Mouse (Mus musculus) monocyte, adult 5-6 weeks (primary cell): Measurements from ENCODE around the gene Nhej1. TPM values are rescaled to one million over a fixed set of nuclear protein-coding genes. Genes with fewer than 3 reads are reported as not detected.

Experiments
- ATAC-seq: fragments of 153-309, 156-312 bp; replicated peaks from 2 replicates; pipeline ENCODE4 v1.8.0; 2017; ENCODE audit warnings: mild to moderate bottlenecking; ENCODE audit not compliant: low TSS enrichment, insufficient number of reproducible peaks, severe bottlenecking, poor library complexity, low FRiP score
- total RNA-seq: library from RNA; stranded (forward); fragments of 200-1000, 200-491, 200-594 nt; gene quantifications from 3 replicates; pipeline ENCODE4 v1.2.3, GENCODE M21; 2017

Gene Nhej1
- total RNA-seq, 1 experiment from 2014 or later: 7.4 TPM

DNA sequence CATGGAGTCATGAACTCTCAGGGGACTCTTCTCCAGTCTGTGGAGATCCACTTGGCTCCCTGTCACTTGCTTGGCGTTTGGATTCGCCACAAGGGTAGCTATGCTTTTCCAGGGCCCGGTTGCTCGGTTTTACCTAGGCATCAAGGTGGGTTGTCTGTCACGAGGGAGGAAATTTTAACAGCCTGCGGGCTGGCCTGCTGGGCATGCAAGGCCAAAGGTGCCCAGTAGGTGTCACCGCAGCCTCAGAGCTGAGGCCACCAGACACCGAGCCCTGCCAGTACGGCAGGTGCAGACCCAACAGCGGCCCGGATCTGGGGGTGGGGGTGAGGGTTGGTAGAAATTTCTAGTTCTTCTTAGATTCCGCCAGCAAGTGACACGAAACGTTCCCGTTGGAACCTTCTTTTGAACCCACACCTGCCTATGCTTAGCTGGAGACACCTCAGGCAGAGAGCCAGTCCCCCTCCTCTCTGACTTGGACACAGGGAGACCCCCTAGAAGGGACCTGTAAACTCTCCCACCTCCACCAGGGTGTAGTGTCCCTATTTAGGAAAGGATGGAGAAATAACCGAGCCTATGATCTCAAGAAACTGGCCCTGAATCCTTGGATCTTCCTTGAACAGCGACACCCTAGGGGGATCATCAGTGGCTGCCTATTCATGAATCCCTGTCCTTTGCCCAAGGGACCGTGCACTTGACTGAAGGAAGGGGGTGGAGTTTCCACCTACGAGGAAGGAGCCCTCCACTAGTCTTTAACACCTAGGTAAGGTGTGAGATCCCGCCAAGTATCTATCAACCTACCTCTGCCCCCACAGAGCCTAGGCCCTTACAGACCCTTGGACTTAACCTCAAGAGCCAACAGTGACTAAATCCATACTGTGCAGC is 176.0 kb downstream of the Nhej1 start:
- ATAC-seq: no peak

- no peak for ATAC-seq
These were observed 176.9 kb downstream of the Nhej1 start for GRCm38 (mm10) chr1:74947986-74948670.

- no peak for ATAC-seq
These were observed 183.2 kb downstream of the Nhej1 start for GRCm38 (mm10) chr1:74941651-74942360.

DNA sequence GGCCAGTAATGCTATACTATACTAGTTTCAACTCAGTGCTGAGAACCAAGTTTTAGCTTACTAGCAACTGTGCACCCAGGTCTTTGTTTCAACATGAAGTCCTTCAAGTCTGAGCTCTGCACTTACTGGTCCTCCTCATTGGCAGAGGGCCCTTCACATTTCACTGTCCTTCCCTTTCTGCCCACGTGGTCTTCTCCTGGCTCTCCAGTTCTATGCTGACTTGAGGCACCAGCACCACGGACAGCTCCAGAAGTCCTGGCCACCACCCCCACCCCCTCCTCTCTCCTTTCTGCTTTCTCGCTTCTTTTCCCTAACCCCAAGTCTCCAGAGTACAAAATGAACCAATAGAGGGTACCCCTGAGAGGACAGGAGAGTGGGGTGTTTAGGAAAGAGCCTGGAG is 185.2 kb downstream of the Nhej1 start:
- ATAC-seq: no peak

DNA sequence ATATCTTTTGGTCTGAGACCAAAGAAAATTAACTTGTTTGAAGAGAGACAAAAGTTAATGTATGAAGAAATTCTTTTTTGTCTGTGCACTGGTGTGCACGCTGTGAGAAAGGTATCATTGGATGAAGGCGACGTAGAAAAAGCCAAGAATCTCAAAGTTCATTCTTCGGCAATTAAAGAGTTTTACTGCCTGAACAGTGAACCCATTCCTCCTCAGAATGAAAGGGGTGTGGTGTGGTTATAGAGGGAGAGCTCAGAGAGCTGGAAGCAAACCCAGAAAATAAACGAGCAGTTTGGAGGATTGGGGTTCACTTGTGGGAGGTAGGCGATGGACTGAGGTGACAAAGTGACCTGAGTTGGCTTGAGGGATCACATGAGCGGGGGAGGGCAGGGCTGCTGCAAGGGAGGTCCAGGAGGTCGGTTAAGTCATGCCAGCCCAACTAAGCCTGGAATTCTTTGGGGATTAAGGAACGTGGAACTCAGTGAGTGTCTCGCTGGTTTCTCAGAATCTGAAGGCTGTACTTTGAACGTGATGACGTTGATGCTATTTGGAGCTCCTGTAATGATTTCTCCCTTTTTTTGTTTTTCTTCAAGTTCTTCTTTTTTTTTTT is 188.7 kb downstream of the Nhej1 start:
- no peak for ATAC-seq

DNA sequence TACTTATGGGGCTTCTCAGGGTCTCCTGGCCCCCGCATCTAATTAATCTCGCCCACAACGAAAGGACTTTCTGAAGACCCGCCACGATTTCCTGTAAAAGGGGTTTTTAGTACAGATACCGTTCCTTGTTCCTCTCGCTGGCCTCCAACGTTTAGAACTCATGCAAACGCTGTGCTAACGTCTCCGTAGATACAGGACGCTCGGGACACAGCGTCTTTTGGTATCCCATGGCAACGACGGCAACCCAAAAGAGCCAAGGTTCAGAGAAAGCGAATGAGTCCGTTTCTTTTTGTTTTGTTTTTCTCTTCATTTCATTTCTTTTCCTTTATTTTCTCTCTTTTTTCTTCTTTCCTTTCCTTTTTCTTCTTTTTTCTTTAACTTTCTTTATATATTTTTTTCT is 189.6 kb downstream of the Nhej1 start, which contains the start of gene Cfap65:
Gene Cfap65 (minus strand): TSS at position 198 of the 400 bp plus-strand sequence.
- no peak for ATAC-seq

DNA sequence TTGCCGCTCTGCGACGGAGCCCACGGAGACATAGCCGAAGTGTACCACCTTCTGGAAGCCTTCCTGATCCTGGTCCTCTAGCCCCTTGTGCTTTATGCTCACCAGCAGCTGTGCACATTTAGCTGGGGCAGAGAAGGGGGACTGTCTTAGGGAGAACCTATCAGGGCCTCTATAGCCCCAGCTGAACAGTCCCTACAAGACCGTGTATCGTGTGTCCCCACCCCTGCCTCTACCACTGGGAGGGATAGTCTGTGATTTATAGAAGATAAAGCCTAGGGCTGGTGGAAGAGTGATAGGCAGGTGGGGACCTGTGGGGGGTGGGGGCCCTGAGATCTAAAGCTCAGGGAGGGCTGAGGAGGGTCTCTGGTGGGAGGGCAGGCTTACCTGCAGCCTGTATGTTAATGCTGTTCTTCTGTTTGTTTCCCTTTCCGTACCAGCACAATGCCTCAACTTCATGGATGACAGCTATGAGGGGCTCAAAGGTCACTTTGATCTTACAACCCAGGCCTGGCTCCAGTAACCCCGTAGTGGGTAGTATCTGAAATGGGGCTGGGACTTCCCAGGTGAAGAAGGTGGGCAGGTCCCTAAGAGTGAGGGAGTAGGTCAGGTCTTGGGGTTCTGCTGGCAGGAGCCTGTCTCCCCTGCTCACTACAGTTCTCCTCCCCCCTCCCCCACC is 197.2 kb downstream of the Nhej1 start:
- no peak for ATAC-seq

- ATAC-seq: no peak
These were observed 198.3 kb downstream of the Nhej1 start for GRCm38 (mm10) chr1:74926721-74927120.

DNA sequence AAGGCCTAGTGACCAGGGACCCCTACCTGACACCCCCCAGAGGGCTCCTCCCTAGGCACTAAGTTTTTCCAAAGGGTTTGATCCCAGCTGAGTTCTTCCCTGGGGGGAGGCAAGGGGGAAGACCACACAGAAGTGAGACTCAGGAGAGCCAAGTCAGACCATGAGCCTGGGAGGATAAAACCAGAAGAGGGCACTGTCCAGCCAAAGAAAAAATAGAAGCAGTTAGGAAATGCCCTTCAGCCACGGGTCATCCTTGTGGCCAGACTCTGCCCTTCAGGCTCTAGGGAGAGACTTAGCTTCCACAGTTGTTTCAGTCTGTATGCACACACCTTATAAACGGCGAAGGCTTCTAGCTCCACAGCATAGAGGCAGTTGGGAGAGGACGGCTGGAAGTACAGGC is 200.5 kb downstream of the Nhej1 start:
- ATAC-seq: no peak

Other genes with a start within 250 kb of the Nhej1 start
- gene Fev, start 239.8 kb downstream of the Nhej1 start, total RNA-seq: not detected in 3 replicates
- not detected in 3 replicates for gene Cryba2, start 232.1 kb downstream of the Nhej1 start, total RNA-seq
- gene Cfap65, start 189.6 kb downstream of the Nhej1 start, total RNA-seq: not detected in 3 replicates
- not detected in 3 replicates for gene Ihh, start 173.5 kb downstream of the Nhej1 start, total RNA-seq
- gene Slc23a3, start 8.7 kb upstream of the Nhej1 start, total RNA-seq: not detected in 3 replicates
- gene Cnppd1, start 17.5 kb upstream of the Nhej1 start, total RNA-seq: 82.6 to 107 TPM (median 99.6 TPM) in 3 replicates
- 24.7 to 70.3 TPM (median 47.7 TPM) in 3 replicates for gene Retreg2, start 17.6 kb upstream of the Nhej1 start, total RNA-seq
- 40.9 to 48.3 TPM (median 44.9 TPM) in 3 replicates for gene Zfand2b, start 43.4 kb upstream of the Nhej1 start, total RNA-seq
- gene Abcb6, start 55.2 kb upstream of the Nhej1 start, total RNA-seq: 0.96 to 3.0 TPM (median 1.8 TPM) in 3 replicates
- gene Ankzf1, start 67.0 kb upstream of the Nhej1 start, total RNA-seq: 23.7 to 43.4 TPM (median 31.6 TPM) in 3 replicates
- gene Atg9a, start 67.0 kb upstream of the Nhej1 start, total RNA-seq: 14.6 to 21.0 TPM (median 20.4 TPM) in 3 replicates
- 9.2 to 12.8 TPM (median 9.2 TPM) in 3 replicates for gene Glb1l, start 85.6 kb upstream of the Nhej1 start, total RNA-seq
- 35.5 to 62.5 TPM (median 42.0 TPM) in 3 replicates for gene Stk16, start 85.6 kb upstream of the Nhej1 start, total RNA-seq
- gene Tuba4a, start 94.7 kb upstream of the Nhej1 start, total RNA-seq: 55.7 to 63.9 TPM (median 58.5 TPM) in 3 replicates
- not detected in 3 replicates for gene A630095N17Rik, start 106.9 kb upstream of the Nhej1 start, total RNA-seq
- 22.6 to 64.3 TPM (median 30.7 TPM) in 3 replicates for gene Dnajb2, start 111.2 kb upstream of the Nhej1 start, total RNA-seq
- not detected in 3 replicates for gene Ptprn, start 139.3 kb upstream of the Nhej1 start, total RNA-seq
- not detected in 3 replicates for gene Resp18, start 153.2 kb upstream of the Nhej1 start, total RNA-seq
- 24.0 to 37.3 TPM (median 32.1 TPM) in 3 replicates for gene Dnpep, start 192.8 kb upstream of the Nhej1 start, total RNA-seq
- not detected in 3 replicates for gene Des, start 235.1 kb upstream of the Nhej1 start, total RNA-seq